Mouse (Mus musculus): ENCODE results near the gene Cenpq.

Gene Cenpq

DNA sequence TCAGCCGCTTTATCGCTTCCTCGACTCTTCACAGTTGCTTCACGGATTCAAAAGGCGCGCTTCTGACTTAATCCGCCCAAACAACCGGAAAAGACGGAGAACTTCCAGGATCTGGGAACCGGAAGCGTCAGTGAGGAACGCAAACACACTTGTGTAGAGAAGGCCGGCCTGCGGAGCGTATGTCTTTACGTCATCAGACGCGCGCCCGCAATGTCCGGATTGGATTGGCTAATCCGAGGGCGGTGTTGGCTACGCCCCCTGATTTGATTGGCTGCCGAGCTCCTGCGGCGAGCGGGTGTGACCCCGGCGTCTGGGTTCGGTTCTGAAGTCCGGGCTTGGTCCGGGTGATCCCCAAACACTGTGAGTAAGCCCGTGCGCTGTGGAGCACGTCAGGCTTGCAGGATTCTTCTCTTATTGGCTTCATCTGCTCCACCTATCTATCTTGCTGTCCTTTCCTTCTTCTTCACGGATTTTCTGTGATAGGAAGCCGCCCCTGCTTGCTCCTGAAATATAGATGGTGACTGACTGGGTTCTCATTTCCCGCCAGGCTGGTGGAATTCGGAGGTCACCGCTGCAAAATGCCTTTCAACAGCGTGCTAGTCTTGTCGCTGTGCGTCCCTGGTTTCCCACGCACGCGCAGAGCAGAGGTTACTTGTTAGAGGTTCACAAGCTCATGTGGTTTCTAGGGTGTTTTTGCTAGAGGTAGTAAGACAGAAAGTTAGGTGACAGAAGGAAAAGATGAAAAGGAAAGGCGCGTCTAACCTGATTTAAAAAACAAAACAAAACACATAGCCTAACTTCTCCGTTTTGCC is at the start of gene Cenpq, which contains the start of gene Mut:
Gene Cenpq (minus strand): TSS at position 628 of the 812 bp plus-strand sequence.
Gene Mut (plus strand): TSS at position 266 of the 812 bp plus-strand sequence.
- DNase-seq = peak; percentile 99

DNA sequence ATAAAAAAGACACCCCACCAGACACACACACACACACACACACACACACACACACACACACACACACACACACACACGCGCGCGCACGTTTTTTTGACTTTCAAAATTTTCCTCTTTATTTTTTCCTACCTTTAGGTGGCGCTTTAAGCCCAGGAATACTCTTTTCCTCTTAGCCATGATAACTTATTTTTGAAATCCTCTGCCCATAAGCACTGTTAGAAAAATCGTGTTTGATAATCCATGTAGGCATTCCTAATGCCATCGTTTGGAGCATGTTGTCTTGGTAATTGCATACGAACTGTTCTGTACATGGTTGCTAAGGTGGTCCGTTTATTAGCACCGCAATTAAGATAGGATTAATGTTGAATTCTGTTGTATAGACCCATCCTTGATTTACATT is 43.1 kb upstream of the Cenpq start:
- DNase-seq = no peak

DNA sequence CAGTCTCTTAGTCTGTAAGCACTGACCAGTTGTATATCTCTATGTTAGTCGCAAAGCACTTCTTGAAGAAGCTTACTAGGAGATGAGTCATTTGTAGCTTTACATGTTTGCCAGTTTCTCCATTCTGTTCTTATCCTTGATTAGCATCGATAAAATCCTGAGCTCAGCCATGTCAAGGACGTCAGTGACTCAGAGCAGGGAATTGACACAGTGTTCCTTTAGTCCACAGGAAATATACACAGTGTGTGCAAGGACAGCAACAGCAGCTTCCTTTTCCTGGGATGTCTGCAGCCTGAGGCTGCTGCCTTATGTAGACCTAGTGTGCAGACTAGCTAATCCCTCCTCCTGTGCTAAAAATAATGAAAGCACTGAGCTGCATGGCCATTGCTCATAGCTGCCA is 13.7 kb upstream of the Cenpq start:
- DNase-seq = no peak

DNA sequence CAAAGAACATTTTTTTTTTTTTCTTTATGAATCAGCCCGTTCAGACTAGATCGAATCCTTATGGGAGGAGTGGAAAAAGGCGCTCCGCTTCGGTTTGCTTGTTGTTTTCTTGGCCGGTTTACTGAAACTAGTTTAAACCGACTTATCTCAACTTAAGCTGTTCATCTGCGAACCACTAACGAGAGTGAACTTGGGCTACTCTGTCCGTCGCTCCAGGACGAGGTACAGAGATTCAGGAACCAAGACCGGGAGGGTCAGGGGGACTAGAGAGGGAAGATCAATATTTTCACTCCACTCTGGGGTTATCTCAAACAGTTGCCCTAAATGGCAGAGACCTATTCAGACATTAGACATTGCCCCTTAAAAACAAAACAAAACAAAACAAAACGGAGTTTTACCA is 862 bp downstream of the Cenpq start:
- no peak for DNase-seq

- no peak for DNase-seq
Measured at GRCm38 (mm10) chr17:40915499-40915898, 19.3 kb downstream of the Cenpq start.

GRCm38 (mm10) chr17:40914250-40914649 is 20.6 kb downstream of the Cenpq start, which contains the start of gene Glyatl3:
Glyatl3 (minus strand) TSS chr17:40914350.
- DNase-seq = no peak

DNA sequence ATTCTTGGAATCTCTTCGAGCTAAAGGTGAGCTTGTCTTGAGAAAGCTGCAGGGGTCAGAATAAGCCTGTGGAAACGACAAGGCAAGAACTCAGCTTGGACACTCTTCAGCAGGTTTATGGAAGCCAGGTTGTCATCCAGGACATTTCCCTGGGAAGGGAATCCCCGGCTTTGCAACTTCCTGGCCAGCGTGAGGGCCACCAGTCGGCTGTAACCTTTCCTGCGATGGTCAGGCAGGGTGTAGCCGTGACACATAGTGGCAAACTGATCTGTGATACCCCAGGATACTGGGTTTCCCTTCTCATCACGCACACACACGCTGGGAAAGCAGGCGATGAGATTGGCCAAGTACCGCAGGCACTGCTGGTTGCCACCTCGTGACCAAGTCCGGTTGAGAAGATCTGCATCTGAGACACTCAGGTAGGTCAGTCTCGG is 30.1 kb downstream of the Cenpq start:
- peak; percentile 57 for DNase-seq

DNA sequence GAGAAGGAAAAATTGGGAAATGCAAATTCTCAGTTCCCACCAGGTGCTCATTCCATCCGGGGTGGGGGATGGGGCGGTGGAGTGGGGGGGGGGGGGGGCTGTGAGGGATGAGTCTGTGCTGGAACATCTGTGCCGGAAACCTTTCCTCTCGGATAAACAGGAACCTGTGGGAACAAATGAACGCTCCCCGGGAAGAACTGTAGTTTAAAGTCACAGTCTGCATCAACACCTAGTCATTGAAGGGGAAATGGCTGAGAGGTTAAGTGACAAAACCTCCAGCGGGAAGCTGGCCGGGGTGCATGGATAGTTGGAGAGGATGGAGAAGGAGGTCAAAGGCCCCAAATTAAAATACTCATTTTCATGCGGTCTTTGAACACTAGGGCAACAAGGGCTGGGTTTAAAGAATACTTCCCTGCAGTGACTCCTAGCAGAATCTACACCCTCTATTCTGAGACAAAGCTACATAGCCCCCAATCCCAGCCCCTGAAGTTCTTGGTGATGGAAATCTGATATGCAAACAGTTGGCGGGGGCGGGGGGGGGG is 30.7 kb downstream of the Cenpq start:
- DNase-seq = peak; percentile 12

DNA sequence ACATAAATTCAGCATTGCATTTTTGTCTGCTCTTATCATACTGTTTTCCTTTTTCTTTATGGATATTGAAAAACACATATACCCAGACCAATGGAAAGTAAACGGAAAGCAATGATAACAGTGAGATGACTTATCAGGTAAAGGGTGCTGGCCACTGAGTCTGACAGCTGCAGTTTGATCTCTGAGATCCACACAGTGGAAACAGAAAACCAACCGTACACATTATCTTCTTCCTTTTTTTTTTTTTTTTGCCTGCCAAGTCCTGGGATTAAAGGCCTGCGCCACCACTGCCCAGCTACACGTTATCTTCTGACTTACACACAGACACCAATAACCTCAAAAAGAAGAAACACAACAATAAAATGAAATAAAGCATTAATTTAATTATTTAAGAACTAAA is 31.5 kb downstream of the Cenpq start:
- DNase-seq = no peak

DNA sequence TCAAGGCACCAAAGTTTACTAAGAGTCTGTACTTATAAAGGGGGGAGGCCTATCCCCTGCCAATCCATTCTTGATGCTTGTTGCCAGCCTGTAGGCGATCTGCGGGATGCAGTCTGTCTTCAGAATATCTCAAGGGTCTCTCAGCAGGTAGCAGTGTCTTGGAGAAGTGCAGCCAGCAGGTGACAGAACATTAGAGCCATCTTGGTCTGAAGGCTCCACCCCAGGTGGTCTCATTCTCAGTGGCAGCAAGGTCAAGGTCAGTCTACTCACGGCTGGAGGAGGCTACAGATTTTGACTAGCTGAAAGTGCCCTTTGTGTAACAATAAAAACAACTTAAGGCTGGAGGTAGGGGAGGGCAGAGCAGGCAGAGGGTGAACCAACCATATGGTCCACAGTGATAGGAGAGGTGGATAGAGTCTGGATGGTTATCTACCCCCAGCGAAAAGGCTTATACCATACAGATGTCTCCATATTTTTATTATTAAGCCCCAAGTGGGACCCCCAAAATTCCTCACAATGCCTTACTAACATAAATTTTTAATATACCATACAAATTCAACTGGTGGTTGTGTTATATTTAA is 35.0 kb downstream of the Cenpq start:
- no peak for DNase-seq

GRCm38 (mm10) chr17:40896863-40897262 is 38.0 kb downstream of the Cenpq start:
- DNase-seq = no peak

- no peak for DNase-seq
Measured at GRCm38 (mm10) chr17:40887849-40888536, 46.9 kb downstream of the Cenpq start.

DNA sequence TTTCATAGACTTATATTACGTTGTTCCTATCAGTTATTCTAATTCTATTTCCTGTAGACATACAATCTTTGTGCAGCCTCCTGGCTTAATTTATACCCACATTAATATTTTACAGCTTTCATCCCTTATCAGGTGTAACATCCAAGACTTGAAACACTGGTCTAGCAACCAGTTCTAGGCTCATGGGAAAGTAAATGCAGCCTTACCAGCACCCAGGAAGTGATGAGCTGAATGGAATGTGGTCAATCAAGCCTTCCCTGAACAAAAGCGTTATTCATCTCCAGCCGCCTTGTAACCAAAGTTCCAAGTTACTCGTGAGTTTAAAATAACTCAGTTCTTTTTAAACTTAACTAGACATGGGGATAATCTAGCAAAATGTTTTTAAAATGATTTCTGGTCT is 49.7 kb downstream of the Cenpq start:
- no peak for DNase-seq

- no peak for DNase-seq
Measured at GRCm38 (mm10) chr17:40882172-40882571, 52.7 kb downstream of the Cenpq start.

GRCm38 (mm10) chr17:40879924-40880691 is 54.7 kb downstream of the Cenpq start, which contains the start of gene 9130008F23Rik:
9130008F23Rik (minus strand) TSS chr17:40880559.
- no peak for DNase-seq

DNA sequence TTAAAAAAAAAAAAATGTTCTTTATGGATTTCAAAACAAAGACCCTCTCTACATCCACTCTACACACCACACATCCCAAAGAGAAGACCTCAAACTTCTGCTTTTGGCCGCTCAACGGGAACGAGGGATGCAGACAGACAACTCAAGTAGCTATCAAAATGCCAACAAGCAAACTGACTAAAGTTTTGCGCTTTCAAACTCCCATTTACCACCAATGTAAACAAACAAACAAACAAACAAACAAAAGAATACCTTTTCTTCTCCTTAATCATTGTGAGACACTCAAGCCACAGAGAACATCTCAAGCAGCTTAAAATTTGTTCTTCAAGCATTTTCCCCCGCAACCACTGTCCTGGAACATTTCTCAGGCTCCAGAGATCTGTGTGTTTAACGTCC is 55.3 kb downstream of the Cenpq start:
- DNase-seq = no peak

- DNase-seq = no peak
Measured at GRCm38 (mm10) chr17:40877741-40878140, 57.1 kb downstream of the Cenpq start.

DNA sequence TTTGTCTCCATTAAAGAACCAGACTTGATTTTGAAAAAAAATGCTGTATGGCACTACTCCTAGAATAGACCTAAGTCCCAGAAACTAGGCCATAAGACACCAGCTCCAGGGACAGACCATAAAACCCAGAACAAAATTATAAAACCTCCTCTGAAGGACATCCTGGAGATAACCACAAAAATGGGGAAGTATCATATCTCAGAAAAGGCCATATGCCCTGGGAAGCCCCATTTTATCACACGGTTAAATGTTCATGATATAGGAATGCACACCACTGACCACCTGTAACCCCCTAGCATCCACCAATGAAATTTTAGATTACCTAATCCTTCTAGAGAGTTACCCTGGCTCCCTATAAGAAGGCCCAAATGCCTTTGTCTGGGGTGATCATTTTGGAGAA is 59.3 kb downstream of the Cenpq start:
- DNase-seq = no peak

- DNase-seq = no peak
Measured at GRCm38 (mm10) chr17:40874701-40875100, 60.1 kb downstream of the Cenpq start.

- no peak for DNase-seq
Measured at GRCm38 (mm10) chr17:40873582-40874011, 61.2 kb downstream of the Cenpq start.
